Mouse (Mus musculus) liver, postnatal 0 days (tissue): ENCODE measurements around the gene Stx12. TPM values are rescaled to one million over a fixed set of nuclear protein-coding genes. Genes with fewer than 3 reads are reported as not detected.

Source experiments
- ATAC-seq: fragments of 200-750 bp; cut with Nextera tagmentation; 2 replicates; pipeline ENCODE4 v1.8.0; 2017; ENCODE audit warnings: mild to moderate bottlenecking, moderate library complexity
- DNase-seq: peaks from one replicate; pipeline ENCODE4 v3.0.0-alpha.2; 2016
- H3K27ac ChIP-seq: fragments of 300-500 bp; sonication (generic); 2 replicates; pipeline ENCODE4 v1.5.1; 2014; ENCODE audit warnings: antibody characterized with exemption, moderate library complexity, mild to moderate bottlenecking, low read depth
- H3K27me3 ChIP-seq: fragments of 300-500 bp; sonication (generic); 2 replicates; pipeline ENCODE4 v1.6.1; 2014; ENCODE audit warnings: low read length, control low read depth, mixed read lengths; ENCODE audit not compliant: insufficient read depth
- H3K36me3 ChIP-seq: fragments of 300-500 bp; sonication (generic); replicated peaks from 2 replicates; pipeline ENCODE4 v1.6.1; 2014; ENCODE audit warnings: mild to moderate bottlenecking, control low read depth, low read length, moderate library complexity, mixed read lengths; ENCODE audit not compliant: insufficient read depth
- H3K4me1 ChIP-seq: fragments of 300-500 bp; sonication (generic); 2 replicates; pipeline ENCODE4 v1.6.1; 2014; ENCODE audit warnings: antibody characterized with exemption, mild to moderate bottlenecking, control low read depth; ENCODE audit not compliant: insufficient read depth
- H3K4me2 ChIP-seq: fragments of 300-500 bp; sonication (generic); 2 replicates; pipeline ENCODE4 v1.6.1; 2014; ENCODE audit warnings: low read depth, mild to moderate bottlenecking, low read length, moderate library complexity, mixed read lengths
- H3K4me3 ChIP-seq: fragments of 300-500 bp; sonication (generic); 2 replicates; pipeline ENCODE4 v1.5.1; 2014; ENCODE audit warnings: low read depth, low read length
- H3K9ac ChIP-seq: fragments of 300-500 bp; sonication (generic); replicated peaks from 2 replicates; pipeline ENCODE4 v1.6.1; 2014; ENCODE audit warnings: mild to moderate bottlenecking, moderate library complexity
- H3K9me3 ChIP-seq: fragments of 300-500 bp; sonication (generic); 2 replicates; pipeline ENCODE4 v1.6.1; 2016; ENCODE audit warnings: mild to moderate bottlenecking, control low read depth, low read length, mixed read lengths
- CTCF ChIP-seq: sonication (generic); IDR thresholded peaks from 2 replicates; pipeline ENCODE4 v1.5.1; 2016; ENCODE audit warnings: antibody characterized with exemption, low read depth
- EP300 ChIP-seq: IDR thresholded peaks from 2 replicates; pipeline ENCODE4 v1.6.1; 2016; ENCODE audit warnings: antibody characterized with exemption, low read depth, mild to moderate bottlenecking
- WGBS: fragments of 180-500 bp; shearing (Covaris S2); extraction: QIAGEN DNeasy Blood & Tissue Kit; methylation state at CpG from one replicate; pipeline ENCODE4 v1.1.7; 2014; ENCODE audit not compliant: insufficient replicate concordance; 5-methylcytosine and 5-hydroxymethylcytosine counted together
- polyA plus RNA-seq: library from polyadenylated mRNA; unstranded; fragments of >200 nt; fragmentation: Nextera tagmentation; extraction: Ambion mirVana; gene quantifications from 2 replicates; pipeline ENCODE4 v1.2.1, GENCODE M21; 2015

Stx12 gene
- polyA plus RNA-seq, 1 experiment from 2014 or later, result 17.0 TPM

GRCm38 (mm10) chr4:132873481-132874362 lies 10.6 kb downstream of the Stx12 start:
- WGBS, result 61% methylated on average over 11 of the region's 11 CpGs
- Histone ChIP-seq H3K36me3 (peaks cover 23% of the 10 kb centered on the region), H3K4me2 (no peak overlapping the region), H3K4me1 (peaks cover 6% of the 10 kb centered on the region; the same call in 1 of the 2 replicates), H3K9ac (no peak overlapping the region), H3K9me3 (no peaks in the 10 kb centered on the region), H3K27me3 (no peaks in the 10 kb centered on the region), H3K4me3 (no peak overlapping the region), H3K27ac (no peak overlapping the region)
- no peak for ATAC-seq
- DNase-seq, result no peak
- TF ChIP-seq EP300, result no peak
- 0 out of 2 replicates have a peak, but pooled peaks have one; percentile 2 for TF ChIP-seq CTCF

- no peak overlapping the region for H3K27ac ChIP-seq
- no peak for ATAC-seq
These were observed 13.2 kb downstream of the Stx12 start for GRCm38 (mm10) chr4:132871116-132871515.

GRCm38 (mm10) chr4:132864856-132865255 lies 19.5 kb downstream of the Stx12 start:
- Histone ChIP-seq H3K27ac (no peak overlapping the region), H3K4me3 (no peak overlapping the region), H3K36me3 (peaks cover 53% of the 10 kb centered on the region), H3K4me1 (no peaks in the 10 kb centered on the region), H3K4me2 (no peak overlapping the region), H3K9me3 (no peaks in the 10 kb centered on the region), H3K9ac (no peak overlapping the region), H3K27me3 (no peaks in the 10 kb centered on the region)
- DNase-seq (no peak), ATAC-seq (no peak)
- TF ChIP-seq EP300, result no peak
- no peak for TF ChIP-seq CTCF
- 89% methylated on average over 2 of the region's 2 CpGs for WGBS

More at GRCm38 (mm10) chr4:132871116-132871515, 13.2 kb downstream of the Stx12 start:
- no peaks in the 10 kb centered on the region for H3K27me3 ChIP-seq
- TF ChIP-seq EP300 (no peak), CTCF (no peak)
- peaks cover 6% of the 10 kb centered on the region; the same call in 1 of the 2 replicates for H3K4me1 ChIP-seq
- DNase-seq, result no peak
- H3K36me3 ChIP-seq, result peaks cover 43% of the 10 kb centered on the region
- H3K4me2 ChIP-seq, result no peak overlapping the region
- no peaks in the 10 kb centered on the region for H3K9me3 ChIP-seq
- H3K9ac ChIP-seq, result no peak overlapping the region
- 87% methylated on average over 3 of the region's 3 CpGs for WGBS
- H3K4me3 ChIP-seq, result no peak overlapping the region

- H3K36me3 ChIP-seq, result peaks cover 53% of the 10 kb centered on the region
- no peak overlapping the region for H3K9ac ChIP-seq
- H3K27ac ChIP-seq, result no peak overlapping the region
- TF ChIP-seq EP300 (no peak), CTCF (no peak)
- WGBS, result 87% methylated on average over 13 of the region's 13 CpGs
- H3K4me3 ChIP-seq, result no peak overlapping the region
- H3K27me3 ChIP-seq, result no peaks in the 10 kb centered on the region
- no peaks in the 10 kb centered on the region for H3K9me3 ChIP-seq
- DNase-seq (no peak), ATAC-seq (no peak)
- H3K4me2 ChIP-seq, result no peak overlapping the region
- H3K4me1 ChIP-seq, result no peaks in the 10 kb centered on the region
These were observed 21.3 kb downstream of the Stx12 start for GRCm38 (mm10) chr4:132863012-132863411.

- ATAC-seq, result no peak
- no peaks in the 10 kb centered on the region for H3K4me1 ChIP-seq
- no peak for TF ChIP-seq EP300
- no peak for TF ChIP-seq CTCF
- DNase-seq, result no peak
- H3K27ac ChIP-seq, result no peak overlapping the region
- peaks cover 60% of the 10 kb centered on the region for H3K36me3 ChIP-seq
- no peaks in the 10 kb centered on the region for H3K9me3 ChIP-seq
- 59% methylated on average over 1 of the region's 1 CpGs for WGBS
- no peak overlapping the region for H3K4me3 ChIP-seq
- H3K27me3 ChIP-seq, result no peaks in the 10 kb centered on the region
- no peak overlapping the region for H3K4me2 ChIP-seq
- no peak overlapping the region for H3K9ac ChIP-seq
These were observed 23.4 kb downstream of the Stx12 start for GRCm38 (mm10) chr4:132860880-132861279.

GRCm38 (mm10) chr4:132843705-132844071 lies 40.6 kb downstream of the Stx12 start:
- Histone ChIP-seq H3K27me3 (no peaks in the 10 kb centered on the region), H3K4me1 (peaks cover 18% of the 10 kb centered on the region), H3K36me3 (peaks cover 15% of the 10 kb centered on the region), H3K4me3 (peak overlapping the region; percentile 88; the same call in 1 of the 2 replicates), H3K4me2 (peak overlapping the region; percentile 95), H3K9me3 (no peaks in the 10 kb centered on the region), H3K9ac (peak overlapping the region; percentile 89; the same call in 1 of the 2 replicates), H3K27ac (peak overlapping the region; percentile 76)
- 83% methylated on average over 1 of the region's 1 CpGs for WGBS
- ATAC-seq (no peak), DNase-seq (no peak)
- TF ChIP-seq EP300, result no peak
- no peak for TF ChIP-seq CTCF
